Mouse (Mus musculus): ENCODE data around the gene Cpne4. TPM values are rescaled to one million over a fixed set of nuclear protein-coding genes. Genes with fewer than 3 reads are reported as not detected.

Cpne4 gene
- polyA plus RNA-seq, 1 experiment from 2014 or later: 2.0 TPM

DNA sequence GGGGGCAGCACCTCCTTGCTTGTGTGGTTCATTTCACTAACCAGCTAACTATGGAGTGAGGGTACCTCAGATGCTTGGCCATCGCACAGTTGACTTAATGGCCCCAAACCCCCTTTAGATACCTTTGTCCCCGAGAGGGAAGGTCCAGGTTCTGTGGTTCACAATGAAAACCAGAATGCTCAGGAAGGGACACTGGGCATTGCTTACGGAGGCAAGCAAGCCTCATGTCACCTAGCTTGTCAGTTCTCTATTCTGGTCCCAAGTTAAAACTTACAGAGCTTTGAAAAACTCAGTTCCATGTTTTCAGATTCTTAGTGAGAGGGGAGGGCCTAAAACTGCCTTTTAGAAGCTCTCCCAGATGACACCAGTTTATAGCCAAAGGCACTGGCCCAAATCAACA is 533.2 kb downstream of the Cpne4 start:
- Histone ChIP-seq H3K4me2 (ENCODE audit: low read depth) (no peak overlapping the region), H3K27me3 (ENCODE audit: control insufficient read depth, insufficient read depth, low read length) (no peaks in the 10 kb centered on the region), H3K27ac (ENCODE audit: low read depth, low read length) (no peak overlapping the region), H3K4me3 (ENCODE audit: low read depth, low read length) (no peak overlapping the region), H3K36me3 (ENCODE audit: control insufficient read depth, insufficient read depth, low read length) (peaks cover 3% of the 10 kb centered on the region; the same call in 1 of the 2 replicates), H3K9ac (ENCODE audit: low read length) (no peak overlapping the region), H3K4me1 (ENCODE audit: control insufficient read depth, insufficient read depth, low read length) (no peaks in the 10 kb centered on the region), H3K9me3 (ENCODE audit: control insufficient read depth, low read length) (no peaks in the 10 kb centered on the region)
- DNase-seq (ENCODE audit: low spot score) (no peak), ATAC-seq (ENCODE audit: insufficient read depth, low FRiP score, low TSS enrichment) (no peak)
- 91% methylated on average over 3 of the region's 3 CpGs for WGBS

Small RNA genes within 50 kb of the gene (microRNA-seq; reads per million reads assigned to microRNA genes)
- not detected for gene Gm23391

Other genes with a start within 250 kb of the Cpne4 start
- gene Acpp, start 209.5 kb upstream of the Cpne4 start, polyA plus RNA-seq (2014; fragmentation: Nextera tagmentation; extraction: Ambion mirVana): 0.20 and 0.45 TPM in 2 replicates

Measured in neural tube, embryonic 11.5 days (tissue).